Mouse (Mus musculus) brain, embryonic 18.5 days (tissue): ENCODE results near the gene Hspb11.

Experiments
- DNase-seq: peaks from one replicate; pipeline ENCODE4 v3.0.0-alpha.2; 2012; ENCODE audit warnings: low read depth, low spot score

The Hspb11 gene

GRCm38 (mm10) chr4:107253125-107254091 is at the start of gene Hspb11, which contains the start of gene Lrrc42:
TSS of gene Hspb11 (plus strand) at chr4:107253593.
TSS of gene Lrrc42 (minus strand) at chr4:107253532.
- DNase-seq: peak; percentile 90

DNA sequence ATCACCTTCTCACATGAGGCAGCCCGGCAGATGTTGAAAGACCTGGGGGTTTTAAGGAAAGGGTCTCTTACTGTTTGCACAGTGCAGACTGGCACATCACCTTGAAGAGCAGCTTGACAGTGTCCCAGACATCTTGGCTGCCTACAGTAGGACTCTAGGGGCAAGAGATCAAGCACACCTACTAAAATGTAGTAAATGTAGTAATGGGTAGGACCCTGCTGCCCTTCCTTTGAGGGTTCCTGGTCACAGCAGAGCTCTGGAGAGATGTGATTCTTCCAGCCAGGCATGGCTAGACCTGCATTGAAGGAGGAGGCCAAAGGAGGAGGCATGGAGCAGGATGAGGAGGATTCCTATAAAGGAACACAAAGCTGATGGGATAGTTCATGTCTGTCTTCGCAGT is 46.4 kb upstream of the Hspb11 start:
- DNase-seq: no peak

- DNase-seq: no peak
These were observed 44.5 kb upstream of the Hspb11 start, which contains the start of gene Ldlrad1 for GRCm38 (mm10) chr4:107208880-107209279. TSS of gene Ldlrad1 (plus strand) at chr4:107209180.

GRCm38 (mm10) chr4:107210483-107211097 is 42.8 kb upstream of the Hspb11 start:
- no peak for DNase-seq

GRCm38 (mm10) chr4:107211465-107211864 is 41.9 kb upstream of the Hspb11 start:
- no peak for DNase-seq

DNA sequence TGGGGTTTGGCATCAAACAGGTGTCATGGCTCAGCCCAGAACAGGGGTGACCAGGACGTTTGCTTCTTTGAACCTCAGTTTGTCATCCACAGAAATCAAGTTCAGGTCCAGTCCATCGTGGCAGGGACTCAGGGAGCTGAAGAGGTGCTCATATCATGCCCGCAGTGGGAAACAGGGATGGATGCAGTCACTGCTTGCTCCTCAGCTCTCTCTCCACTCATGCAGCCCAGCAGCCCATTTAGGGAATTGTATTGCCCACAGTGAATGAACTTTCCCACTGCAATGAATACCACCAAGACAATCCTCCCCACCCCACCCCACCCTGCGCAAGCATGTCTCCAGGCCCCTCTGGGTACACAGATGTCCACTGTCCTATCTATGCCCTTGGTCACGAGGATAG is 41.5 kb upstream of the Hspb11 start:
- no peak for DNase-seq

DNA sequence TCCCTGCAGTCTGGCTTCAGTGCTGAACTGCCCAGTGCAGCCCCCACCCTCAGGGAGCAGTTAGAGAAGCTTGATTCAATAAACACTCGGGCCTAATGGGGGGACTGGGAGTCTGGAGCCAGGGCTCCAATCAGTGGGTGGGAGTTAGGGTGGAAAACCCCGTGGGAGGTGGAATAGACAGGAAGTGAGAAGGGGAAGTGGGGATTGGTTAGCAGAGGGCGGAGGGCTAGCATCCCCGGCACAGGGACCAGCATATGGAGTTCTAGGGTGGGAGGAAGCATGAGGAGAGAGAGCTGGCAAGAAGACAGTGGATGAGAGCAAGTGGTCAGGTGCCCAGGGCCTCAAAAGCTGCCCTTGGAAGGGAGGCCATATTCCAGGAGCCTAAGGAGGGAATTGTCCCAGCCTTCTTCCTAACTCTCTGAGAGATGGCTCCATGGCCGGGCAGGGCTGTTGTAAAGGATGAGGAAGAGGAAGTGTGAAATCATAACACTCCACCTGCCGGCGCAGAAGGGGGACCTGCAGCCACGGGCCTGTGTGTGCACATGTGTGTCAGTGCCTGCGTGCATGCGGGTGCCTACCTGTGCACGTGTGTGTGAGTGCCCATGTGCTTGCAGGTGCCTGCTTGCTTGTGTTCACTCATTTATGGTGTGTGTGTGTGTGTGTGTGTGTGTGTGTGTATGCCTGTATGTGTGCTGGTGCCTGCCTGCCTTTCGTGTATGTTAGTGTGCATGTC is 39.9 kb upstream of the Hspb11 start:
- no peak for DNase-seq

DNA sequence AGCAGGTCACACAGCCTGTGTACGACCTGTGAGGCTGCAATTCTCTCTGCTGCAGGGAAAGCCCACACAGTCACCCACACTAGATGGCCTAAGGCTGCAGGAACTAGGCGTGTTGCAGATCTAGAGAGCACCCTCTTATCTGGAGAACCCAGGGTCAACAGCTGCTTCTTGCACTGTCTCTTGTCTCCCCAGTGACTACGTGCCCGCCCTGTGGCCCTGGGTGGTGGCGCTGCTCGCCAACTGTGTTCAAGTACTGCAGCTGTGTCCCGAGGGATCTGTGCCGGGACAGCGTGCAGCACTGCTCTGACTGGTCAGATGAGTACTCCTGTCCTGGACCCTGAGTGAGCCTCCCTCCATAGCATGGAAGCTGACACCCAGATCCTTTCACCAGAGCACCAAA is 35.8 kb upstream of the Hspb11 start:
- no peak for DNase-seq

GRCm38 (mm10) chr4:107221524-107221923 is 31.9 kb upstream of the Hspb11 start:
- DNase-seq: no peak

DNA sequence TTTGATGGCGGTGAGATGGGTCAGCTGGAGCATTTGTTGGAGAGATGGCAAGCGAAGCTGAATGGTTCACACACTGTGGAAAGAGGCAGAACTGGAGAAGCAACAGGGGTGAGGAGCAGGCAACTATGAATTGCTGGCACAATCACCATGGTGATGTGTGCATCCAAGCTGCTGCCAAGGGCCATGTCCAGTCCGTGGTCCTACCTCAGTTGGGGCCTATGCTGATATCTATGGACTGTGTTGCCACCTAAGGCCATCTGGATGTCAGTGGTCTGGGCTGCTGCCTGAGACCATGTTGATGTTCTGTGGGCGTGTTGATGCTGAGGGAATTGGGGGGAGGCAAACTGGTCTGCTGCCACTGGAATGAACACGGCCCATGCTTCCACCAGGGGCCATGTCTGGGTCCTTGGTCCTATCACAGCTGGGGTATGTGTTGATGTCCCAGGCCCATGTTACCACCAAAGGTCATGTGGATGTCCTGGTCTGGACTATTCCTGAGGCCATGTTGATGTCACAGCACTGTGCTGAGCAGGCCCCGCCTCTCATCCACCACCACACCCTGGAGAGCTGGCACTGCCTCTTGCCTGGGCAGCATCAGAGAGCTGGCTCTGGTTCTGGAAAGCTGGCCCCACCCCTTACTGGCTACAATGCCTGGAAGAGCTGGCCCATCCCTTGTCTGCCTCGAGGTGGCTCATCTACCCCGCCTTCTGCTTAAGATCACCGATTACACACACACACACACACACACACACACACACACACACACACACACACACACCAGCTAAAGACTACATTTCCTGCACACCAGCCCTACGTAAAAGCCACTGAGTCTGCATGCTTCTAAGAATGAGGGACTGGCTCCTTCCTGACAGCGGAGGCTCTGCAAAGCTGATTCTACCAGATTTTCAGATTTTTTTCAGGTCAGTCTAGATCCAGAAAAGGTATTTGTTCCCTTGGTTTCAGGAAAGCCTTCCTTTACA is 29.9 kb upstream of the Hspb11 start:
- DNase-seq: no peak

DNA sequence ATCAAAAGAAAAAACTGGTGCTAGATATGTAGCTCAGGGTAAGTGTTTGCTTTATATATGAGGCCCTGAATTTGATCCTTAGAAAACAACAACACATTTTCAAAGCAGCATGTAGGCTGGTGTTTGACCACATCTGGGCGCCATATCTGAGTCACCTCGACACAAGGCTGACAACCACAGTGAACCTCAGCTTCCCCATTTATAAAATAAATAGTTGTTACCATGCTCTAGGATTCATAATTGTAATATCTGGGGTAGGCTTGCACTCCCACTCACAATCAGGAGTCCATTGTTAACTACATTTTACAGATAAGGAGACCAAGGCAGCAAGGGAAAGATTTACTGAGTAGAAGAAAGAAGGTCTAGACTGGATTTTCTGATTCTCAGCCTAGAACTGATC is 27.1 kb upstream of the Hspb11 start:
- DNase-seq: no peak

DNA sequence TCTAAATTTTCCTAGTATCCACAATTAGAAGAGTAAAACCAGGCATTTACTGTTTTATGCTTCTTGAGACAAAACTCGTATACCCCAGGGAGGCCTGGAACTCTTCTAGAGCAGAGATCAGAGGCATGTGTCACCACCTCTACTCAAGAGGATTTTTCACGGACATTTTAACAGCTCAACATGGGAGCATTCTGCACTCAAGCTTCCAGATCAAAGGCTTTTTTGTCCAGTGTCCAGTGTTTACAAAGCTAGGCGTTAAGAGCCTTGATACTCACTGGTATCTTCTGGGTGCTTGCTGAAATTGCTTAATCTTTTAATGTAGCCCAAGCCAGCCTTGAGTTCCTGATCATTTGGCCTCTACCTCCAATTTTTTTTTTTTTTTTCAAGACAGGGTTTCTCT is 21.2 kb upstream of the Hspb11 start:
- no peak for DNase-seq

DNA sequence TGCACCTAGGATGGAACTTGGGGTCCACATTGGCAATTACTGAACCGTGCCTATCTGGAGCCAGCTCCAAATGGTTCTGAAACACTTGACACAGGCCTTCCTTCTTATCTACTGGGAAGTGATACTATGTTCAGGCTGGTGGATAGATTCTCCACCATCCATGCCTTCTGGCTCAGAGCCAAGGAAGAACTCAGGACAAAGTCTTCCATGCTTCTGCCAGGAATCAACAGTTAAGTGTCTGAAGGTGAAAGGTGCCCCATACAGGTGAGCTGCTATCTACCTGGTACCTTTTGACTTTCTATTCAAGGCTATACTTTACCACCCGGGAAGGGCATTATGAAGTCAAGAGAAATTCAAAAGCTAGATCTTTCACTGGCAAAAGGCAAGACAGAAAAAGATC is 15.1 kb upstream of the Hspb11 start:
- no peak for DNase-seq

GRCm38 (mm10) chr4:107240196-107240595 is 13.2 kb upstream of the Hspb11 start:
- no peak for DNase-seq

DNA sequence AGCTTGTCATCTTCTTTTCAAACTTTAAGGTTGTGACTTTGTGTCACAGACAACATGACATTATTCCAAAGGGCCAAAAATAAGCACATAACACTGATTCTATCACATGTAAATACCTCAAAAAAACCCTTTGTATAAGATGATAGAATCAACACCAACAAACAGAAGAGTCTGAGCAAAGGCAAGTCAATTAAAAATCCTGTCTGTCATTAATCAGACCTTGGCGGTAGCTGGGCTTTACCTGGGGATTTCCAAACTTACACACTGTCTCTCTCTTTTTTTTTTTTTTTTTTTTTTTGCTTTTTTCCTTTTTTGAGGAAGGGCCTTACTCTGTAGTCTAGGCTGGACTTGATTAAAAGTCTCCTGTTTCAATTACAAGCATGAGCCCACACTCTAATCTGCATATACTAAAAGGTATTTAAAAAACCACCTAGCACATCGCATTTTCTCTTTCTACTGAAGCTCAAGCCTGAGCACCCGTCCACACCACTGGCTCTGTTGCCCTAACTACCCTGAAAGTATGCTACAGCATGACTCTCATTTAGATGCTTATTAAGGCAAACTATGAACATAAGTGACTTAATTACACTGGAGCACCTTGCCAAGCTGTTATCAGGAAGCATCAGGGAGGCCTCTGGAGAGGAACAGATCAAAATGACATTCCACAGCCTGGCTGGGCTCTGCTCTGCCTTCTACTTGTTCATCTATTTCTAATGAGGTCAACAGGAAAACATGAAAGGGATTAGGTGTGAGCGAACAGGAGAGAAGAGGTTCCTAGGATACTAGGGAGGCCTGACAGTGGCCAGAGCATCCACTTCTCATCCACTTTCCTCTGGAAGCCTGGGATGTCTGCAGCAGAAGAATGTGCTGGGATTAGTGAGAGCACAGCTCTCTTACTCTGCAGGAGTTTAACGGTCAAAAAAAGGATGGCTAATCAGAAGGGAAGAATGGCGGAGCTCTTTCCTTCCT is 9.7 kb upstream of the Hspb11 start:
- DNase-seq: no peak

DNA sequence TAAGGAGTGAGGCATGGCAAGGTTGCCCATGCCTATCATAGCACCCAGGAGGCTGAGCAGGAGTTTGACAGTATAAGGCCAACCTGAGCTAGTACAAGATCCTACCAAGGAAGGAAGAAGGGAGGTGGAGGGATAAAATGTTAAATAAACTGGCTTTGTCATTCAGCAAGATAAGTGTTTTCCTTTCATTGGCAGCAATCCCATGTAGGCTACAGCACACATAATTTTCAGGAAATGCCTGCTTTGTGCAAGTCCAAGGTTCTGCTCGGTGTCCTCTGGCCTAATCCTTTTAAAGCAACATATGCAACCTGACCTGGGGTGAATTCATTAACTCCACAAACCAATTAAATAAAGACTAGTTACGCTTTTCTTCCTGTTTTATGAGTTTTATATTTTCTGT is 8.0 kb upstream of the Hspb11 start:
- DNase-seq: no peak

DNA sequence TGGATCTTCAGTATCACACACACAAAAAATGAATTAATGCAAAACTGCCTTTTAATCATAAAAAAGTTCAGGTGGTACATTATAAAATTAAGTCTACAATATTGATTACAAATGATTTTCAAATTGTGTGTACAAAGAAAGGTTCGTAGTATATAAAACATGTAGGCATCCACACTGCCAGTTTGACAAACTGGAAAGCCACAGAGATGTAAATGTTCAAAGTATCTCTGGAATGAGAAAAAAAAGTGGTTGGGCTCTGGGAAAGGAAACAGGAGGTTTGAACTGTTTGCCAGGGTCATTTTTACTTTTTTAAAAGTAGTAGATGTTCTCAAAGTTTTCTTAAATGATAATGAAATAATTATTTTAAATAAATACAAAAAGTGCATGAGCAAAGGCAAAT is 7.4 kb upstream of the Hspb11 start:
- DNase-seq: no peak

GRCm38 (mm10) chr4:107247110-107247509 is 6.3 kb upstream of the Hspb11 start:
- DNase-seq: no peak

DNA sequence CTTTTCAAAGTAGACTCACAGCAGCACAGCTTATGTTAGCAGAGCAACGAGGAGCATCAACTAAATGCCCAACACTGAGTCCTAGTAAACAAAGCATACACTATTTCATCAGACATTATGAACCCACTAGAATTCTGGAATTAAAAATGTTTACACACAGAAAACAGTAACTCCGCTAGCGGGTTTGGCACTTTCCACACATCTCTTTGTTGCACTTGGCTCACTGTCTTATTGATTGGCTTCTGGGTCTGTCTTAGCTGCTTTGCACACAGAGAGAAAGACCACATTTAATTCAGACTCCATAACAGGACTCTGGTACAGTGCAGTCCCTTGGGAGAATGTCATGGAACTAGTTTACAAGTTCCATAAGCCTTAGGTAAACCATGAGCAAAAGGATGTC is 5.3 kb upstream of the Hspb11 start:
- DNase-seq: no peak

- no peak for DNase-seq
These were observed 3.9 kb upstream of the Hspb11 start for GRCm38 (mm10) chr4:107249471-107249870.
